Comparison of ENCODE assay signal across 16 mouse cellular contexts in genomic region chr12:91513980-91514379, GRCm38 (mm10).
DNase-seq lines count a peak whose midpoint lies in the region; TF ChIP-seq lines count a peak whose summit lies in the region.
"Had no signal": no experiment of that assay in that cellular context is flagged by ENCODE, and none has a peak within 500 bp of the region (broad histone marks: within the 10 kb centered on the region; RNA-seq: fewer than 3 reads in every experiment).

No protein-coding gene starts in this region.

- intact Hi-C loops in heart, adult 2 months (cut with DNase I): no loop called here

- TF ChIP-seq POLR2A in heart, adult 2 months (IDR thresholded peaks at IDR 0.05; ENCODE audit: insufficient read depth, low read depth, low read length): no peak
- TF ChIP-seq POLR2A in cortical plate, adult 2 months (IDR thresholded peaks at IDR 0.05; ENCODE audit: extremely low read depth, insufficient read depth, low read length): no peak

- H3K36me3 ChIP-seq in heart, adult 2 months (ENCODE audit: control insufficient read depth, insufficient read depth, low read length): no peaks in the 10 kb centered on the region
- H3K36me3 ChIP-seq: forebrain, embryonic 10.5 days; hindbrain, embryonic 12.5 days; hindbrain, embryonic 15.5 days had no signal

- TF ChIP-seq CTCF in heart, adult 2 months (IDR thresholded peaks at IDR 0.05): no peak
- no peak for TF ChIP-seq CTCF in cortical plate, adult 2 months (IDR thresholded peaks at IDR 0.05; ENCODE audit: extremely low read depth, insufficient read depth, low read length)

- DNase-seq in heart, adult 11 months: peak; percentile 13
- DNase-seq in heart, adult 2 months: no peak
- peak; percentile 19 for DNase-seq in layer of hippocampus, adult 9-11 months
- no peak for DNase-seq in layer of hippocampus, postnatal 25 days (ENCODE audit: extremely low spot score in 1 of 2, low spot score in 1 of 2)
- no peak for DNase-seq in lung, postnatal 25 days (ENCODE audit: low spot score)
- DNase-seq: adrenal gland, adult 2 months; adrenal gland, postnatal 14 days; cerebellum, adult 2 months; cerebellum, adult 9-11 months; cerebellum, postnatal 36 days; gastrocnemius, postnatal 25 days had no signal

- H3K27me3 ChIP-seq in heart, adult 2 months (ENCODE audit: control insufficient read depth, insufficient read depth, low read length): no peaks in the 10 kb centered on the region
- H3K27me3 ChIP-seq: forebrain, embryonic 13.5 days; hindbrain, embryonic 12.5 days; hindbrain, embryonic 15.5 days had no signal

- no peaks in the 10 kb centered on the region for H3K79me2 ChIP-seq in heart, adult 2 months (replicated peaks; ENCODE audit: control insufficient read depth, insufficient read depth, low read length)

- no peak overlapping the region for H3K9ac ChIP-seq in heart, adult 2 months (ENCODE audit: low read depth, low read length)
- H3K9ac ChIP-seq: forebrain, embryonic 13.5 days; hindbrain, embryonic 12.5 days; hindbrain, embryonic 15.5 days had no signal

- H3K4me3 ChIP-seq in heart, adult 2 months: no peak overlapping the region
- H3K4me3 ChIP-seq in cortical plate, adult 2 months (ENCODE audit: insufficient read depth, low read length): no peak overlapping the region
- H3K4me3 ChIP-seq: forebrain, embryonic 10.5 days; forebrain, embryonic 13.5 days; hindbrain, embryonic 12.5 days; hindbrain, embryonic 15.5 days had no signal

- 79% methylated on average over 6 of the region's 6 CpGs for WGBS in heart, adult 2 months

- no peak for TF ChIP-seq EP300 in heart, adult 2 months (IDR thresholded peaks at IDR 0.05; ENCODE audit: insufficient read depth, low read depth, low read length)

- H3K4me1 ChIP-seq in heart, adult 2 months (ENCODE audit: control insufficient read depth, insufficient read depth, low read length): no peaks in the 10 kb centered on the region
- H3K4me1 ChIP-seq in cortical plate, adult 2 months (ENCODE audit: control insufficient read depth, insufficient read depth, low read length): no peaks in the 10 kb centered on the region; the same call in 1 of the 2 replicates
- H3K4me1 ChIP-seq: hindbrain, embryonic 15.5 days had no signal

- no peak overlapping the region for H3K27ac ChIP-seq in heart, adult 2 months
- H3K27ac ChIP-seq in cortical plate, adult 2 months (ENCODE audit: insufficient read depth, low read length): peak overlapping the region; percentile 50; the same call in 1 of the 2 replicates
- H3K27ac ChIP-seq: forebrain, embryonic 10.5 days; forebrain, embryonic 13.5 days; hindbrain, embryonic 12.5 days; hindbrain, embryonic 15.5 days had no signal

Comparison
In these comparisons a context has a peak if more than half of its experiments do, and no peak if none do; other contexts are left out.
1. DNase-seq: peak in heart, adult 11 months (single experiment) and layer of hippocampus, adult 9-11 months (single experiment); none in heart, adult 2 months (0 of 2), layer of hippocampus, postnatal 25 days (0 of 2) and lung, postnatal 25 days (single experiment).